Mouse (Mus musculus) naive thymus-derived CD4-positive, alpha-beta T cell, adult 2 months (primary cell): ENCODE measurements around the gene Sumo2.
"Not testable (repeated sequence)": the region's sequence is repeated elsewhere in the genome, so short reads cannot be mapped to it uniquely, and the experiment has no call there.

Experiments
- DNase-seq: peaks from one replicate; pipeline ENCODE4 v3.0.0-alpha.2; 2011; ENCODE audit warnings: low read depth

Gene Sumo2

DNA sequence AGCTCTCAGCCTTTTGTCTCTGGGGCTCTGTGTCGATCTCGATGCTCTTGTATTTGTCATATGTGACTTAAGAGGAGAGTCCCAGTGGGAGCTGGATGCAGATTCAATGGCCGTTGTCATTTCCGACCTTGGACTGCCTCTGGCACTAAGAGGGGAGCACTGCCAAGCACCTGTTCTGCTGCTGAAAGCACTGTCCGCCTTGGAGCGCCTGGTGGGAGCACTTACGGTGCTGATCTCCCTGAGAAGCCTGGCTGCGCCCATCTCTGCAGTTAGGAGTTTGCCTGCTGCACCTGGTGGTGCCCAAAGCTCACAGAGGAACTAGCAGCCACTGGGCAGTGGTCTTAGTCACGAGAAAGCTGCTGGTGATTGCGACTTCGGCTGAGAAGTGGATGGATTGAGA is 52.8 kb downstream of the Sumo2 start:
- no peak for DNase-seq

DNA sequence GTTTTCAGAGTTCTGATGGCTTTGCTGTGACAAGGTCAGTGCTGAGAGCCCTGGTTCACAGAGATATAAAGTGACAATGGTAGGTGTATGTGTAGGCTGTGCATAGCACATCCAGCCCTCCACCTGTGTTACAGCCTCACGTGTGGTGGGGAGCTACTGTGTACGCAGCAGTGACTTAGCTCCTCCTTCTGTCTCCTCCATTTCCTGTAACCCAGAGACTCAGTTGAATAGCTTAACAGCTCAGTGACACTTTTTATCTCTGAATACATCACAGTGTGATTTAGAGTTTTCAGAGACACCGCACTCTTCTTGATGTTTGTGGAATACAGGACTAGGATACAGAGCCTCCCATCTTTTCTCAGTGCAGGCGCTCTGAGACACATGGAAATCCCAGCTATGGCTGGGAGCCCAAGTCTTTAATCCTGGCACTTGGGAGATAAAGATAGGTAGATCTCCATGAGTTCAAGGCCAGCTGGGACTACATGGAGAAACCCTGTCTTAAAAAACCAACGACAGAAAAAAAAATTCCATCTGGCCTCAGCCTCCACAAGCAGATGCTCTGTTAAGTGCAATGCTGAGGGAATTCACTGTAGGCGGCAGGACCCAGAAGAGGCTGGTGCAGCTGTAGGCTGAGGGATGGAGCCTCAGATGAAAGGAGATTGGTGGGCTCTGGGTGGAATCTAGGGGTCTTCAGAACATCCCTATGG is 54.4 kb downstream of the Sumo2 start:
- DNase-seq: peak; percentile 82

DNA sequence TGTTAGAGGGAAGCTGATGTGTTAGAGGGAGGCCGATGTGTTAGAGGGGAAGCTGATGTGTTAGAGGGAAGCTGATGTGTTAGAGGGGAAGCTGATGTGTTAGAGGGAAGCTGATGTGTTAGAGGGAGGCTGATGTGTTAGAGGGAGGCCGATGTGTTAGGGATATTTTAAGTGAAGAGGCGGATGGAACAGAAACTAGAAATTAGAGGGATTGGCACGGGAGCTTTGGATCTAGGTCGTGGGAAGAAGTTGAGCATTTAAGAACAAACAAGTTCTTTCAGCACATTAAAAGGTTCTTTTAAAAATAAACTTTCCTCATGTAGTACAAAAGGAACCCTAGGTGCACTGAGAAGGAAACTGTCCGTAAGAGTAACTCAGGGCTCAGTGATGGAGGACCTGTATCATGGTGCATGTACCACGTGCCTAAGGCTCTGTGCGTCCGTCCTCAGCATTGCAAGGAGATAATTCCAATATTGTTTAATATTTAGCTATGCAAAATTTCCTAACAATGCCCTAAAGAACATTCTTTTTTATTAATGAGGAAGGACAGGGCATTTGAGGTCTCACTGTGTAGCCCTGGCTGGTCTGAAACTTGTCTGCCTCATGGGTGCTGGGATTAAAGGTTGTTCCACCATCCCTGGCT is 57.7 kb downstream of the Sumo2 start:
- DNase-seq: no peak

DNA sequence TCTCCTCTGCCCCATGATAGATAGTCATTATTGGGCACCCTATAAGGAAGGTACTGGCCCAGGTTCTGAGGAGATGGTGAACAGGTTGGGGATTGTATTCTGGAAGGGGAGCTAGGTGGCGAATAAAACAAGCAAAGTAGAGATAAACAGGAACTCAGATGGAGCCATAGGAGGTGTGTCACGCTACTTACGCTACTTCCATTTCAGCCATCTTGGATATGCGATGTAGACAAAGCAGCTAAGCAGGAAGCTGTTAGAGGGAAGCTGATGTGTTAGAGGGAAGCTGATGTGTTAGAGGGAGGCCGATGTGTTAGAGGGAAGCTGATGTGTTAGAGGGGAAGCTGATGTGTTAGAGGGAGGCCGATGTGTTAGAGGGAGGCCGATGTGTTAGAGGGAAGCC is 58.7 kb downstream of the Sumo2 start:
- peak; percentile 78 for DNase-seq

DNA sequence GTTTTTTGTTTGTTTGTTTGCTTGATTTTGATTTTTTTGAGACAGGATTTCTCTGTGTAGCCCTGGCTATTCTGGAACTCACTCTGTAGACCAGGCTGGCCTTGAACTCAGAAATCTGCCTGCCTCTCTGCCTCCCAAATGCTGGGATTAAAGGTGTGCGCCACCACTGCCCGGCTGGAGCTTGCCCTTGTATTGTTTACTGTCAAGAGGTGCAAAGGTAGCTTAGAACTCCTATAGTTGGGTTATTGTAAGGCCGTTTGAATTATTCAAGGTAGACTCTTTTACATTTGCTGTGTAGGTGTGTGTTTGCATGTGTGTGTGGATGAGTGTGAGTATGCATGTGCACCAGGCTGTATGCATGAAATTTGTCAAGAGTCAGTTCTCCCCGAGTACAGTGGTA is 59.4 kb downstream of the Sumo2 start:
- DNase-seq: not testable (repeated sequence)

DNA sequence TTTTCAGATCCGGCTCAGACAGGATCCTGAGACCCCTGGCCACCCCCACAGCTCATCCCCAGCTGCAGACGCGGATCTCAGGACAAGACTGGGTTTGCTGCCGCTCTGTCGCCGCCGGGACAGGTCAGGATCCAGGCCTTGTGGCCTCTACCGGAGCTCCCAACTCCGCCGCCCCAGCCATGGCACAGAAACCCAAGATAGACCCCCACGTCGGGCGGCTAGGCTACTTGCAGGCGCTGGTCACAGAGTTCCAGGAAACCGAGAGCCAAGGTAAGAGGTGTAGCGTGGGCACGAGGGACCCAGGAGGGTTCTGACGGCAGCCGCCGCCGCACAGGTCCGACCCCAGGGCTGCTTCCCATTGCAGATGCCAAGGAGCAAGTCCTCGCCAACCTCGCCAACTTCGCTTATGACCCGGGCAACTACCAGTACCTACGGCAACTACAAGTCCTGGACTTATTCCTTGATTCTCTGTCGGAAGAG is 60.3 kb downstream of the Sumo2 start:
- DNase-seq: no peak

DNA sequence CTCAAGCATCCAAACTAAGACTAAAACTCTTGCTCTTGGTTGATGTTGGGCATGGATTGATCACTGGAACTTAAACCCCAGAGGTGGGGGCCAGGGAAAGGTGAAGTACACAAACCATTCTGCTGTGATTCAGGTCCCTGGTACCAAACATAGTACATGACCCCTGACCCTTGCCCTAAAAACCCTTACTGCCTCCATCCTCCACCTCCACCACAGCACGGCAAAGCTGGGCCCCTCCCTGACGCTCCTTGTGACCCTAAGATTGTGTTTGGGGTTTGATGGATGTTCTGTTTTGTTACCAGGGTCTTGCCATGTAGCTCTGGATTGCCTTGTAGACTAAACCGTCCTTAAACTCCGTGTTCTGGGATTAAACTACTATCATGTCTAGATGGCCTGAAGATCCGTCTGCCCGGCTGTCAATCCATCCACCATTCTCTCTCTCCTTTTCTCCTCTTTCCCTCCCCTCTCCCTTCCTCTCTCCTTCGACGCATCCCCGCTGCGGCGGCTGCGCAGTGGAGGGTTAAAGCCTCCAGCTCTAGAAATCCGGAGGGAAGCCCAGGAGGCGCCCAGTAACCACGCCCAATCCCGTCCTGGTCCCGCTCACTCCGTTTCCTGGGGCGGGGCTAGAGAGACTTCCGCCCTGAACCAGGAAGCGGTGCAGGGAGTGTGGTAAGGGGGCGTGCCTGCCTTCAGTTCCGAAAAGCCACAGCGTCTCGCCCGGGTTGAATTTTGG is 60.9 kb downstream of the Sumo2 start, which contains the start of gene Armc7:
Gene Armc7, plus strand, starts transcription at position 643 of the 733 bp plus-strand sequence.
- peak; percentile 92 for DNase-seq

DNA sequence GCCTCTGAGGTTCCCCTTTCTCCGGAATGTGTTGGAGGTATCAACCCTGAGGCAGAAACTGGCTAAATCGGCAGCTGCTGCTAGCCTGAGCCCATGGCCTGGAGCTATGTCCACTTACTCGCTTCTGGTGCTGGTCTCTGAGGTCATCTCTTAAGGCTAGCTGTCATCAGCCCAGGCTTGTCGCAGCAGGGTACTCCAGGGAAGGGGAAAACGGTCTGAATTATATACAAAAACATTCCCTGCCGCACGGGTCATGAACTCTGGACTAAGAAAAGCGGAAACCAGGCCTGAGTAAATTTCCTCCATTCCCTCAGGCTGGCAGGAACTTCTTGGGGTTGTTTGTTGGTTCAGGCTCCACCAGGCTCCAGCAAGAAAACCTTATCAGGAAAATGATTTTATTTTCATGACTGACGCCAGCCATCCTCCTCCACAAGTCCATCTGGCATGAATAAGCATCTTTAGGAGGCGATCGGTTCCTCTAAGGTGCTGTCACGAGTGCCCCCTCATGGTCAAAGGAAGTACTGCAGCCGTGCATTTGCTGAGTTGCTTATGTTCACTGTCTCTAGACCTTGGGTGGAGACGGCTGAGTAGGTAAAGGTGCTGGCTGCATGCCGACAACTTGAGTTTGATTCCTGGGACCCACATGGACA is 62.3 kb downstream of the Sumo2 start:
- DNase-seq: peak; percentile 97
